Mouse (Mus musculus) adrenal gland, postnatal 36 days (tissue): ENCODE results near the gene Olfr600. TPM values are rescaled to one million over a fixed set of nuclear protein-coding genes. Genes with fewer than 3 reads are reported as not detected.
"Not testable (repeated sequence)": the region's sequence is repeated elsewhere in the genome, so short reads cannot be mapped to it uniquely, and the experiment has no call there.

Experiments used
- DNase-seq, 2 experiments: peaks; one replicate each; pipeline ENCODE4 v3.0.0; 2021; ENCODE audit warnings: mixed read lengths in 1 of 2
- long read RNA-seq, 2 experiments: library from polyadenylated mRNA; stranded (forward); transcript quantifications; one replicate each; pipeline ENCODE4 v2.0.0; 2021; ENCODE audit warnings: borderline sequencing depth in 2 of 2
- total RNA-seq, 2 experiments: library from RNA; stranded (reverse); gene quantifications; 2 replicates each; pipeline ENCODE4 v1.2.3; 2021

Olfr600 gene
- total RNA-seq, result not detected
- long read RNA-seq, experiment 1, result 0 reads
- long read RNA-seq, experiment 2, result 0 reads

GRCm38 (mm10) chr7:103349569-103349968, at the start of gene Olfr600:
Gene Olfr600, minus strand, starts transcription at chr7:103349669.
- no peak for DNase-seq

DNA sequence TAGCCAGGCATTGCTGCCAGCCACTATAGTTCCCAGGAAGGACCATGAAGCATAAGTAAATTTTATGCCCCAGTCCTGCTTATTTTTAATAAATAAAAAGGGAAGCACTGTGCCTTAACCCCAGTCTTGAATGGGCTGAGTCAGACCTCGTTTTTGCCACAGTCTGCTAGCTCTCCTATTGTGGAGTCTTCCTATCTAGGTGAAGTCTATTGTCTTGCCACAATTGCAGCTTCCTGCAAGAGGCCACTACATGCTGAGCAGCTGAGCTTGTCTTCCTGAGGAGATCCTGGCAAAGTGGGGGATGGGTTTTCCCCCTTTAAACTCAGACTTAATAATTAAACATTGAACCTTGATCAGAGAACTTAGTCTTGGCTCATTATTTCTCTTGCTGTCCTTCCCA, 49.5 kb upstream of the Olfr600 start:
- DNase-seq, result no peak

DNA sequence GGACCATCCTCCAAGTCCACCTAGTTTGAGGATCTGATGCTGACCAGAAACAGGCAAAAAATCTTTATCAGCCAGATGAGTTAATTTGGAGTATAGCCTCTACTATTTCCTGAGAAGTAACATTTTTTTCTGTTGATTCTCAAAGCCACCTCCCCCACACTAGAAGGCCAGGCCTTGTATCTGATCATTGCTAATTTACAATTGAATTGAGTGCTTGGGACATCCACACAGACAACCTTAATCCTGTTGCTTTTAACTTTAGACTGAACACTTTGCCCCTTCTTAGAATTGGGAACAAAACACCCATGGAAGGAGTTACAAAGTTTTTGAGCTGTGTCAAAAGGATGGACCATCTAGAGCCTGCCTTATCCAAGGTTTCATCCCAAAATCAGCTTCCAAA, 48.3 kb upstream of the Olfr600 start:
- no peak for DNase-seq

DNA sequence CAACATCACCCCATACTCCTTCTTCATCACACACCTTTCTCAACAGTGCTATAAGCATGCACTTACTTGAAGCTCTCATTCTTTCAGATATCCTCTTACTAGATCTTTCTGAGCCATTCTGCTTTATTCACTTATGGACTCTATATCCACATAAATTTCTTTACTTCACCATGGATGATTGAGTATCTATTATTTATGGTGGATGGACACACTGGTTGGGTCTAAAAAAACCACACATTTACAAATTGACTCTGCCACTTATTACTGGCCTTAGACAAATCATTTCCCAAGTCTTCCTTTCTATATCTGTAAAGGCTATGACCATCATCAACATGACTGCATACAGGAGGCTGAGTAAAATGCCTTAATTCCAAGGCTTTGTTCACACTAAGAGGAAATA, 36.6 kb upstream of the Olfr600 start, which contains the start of gene Olfr603:
Olfr603 (minus strand) TSS at position 101 of the 400 bp plus-strand sequence.
- no peak for DNase-seq

- no peak for DNase-seq
These were observed 13.1 kb upstream of the Olfr600 start, which contains the start of gene Olfr601 for GRCm38 (mm10) chr7:103362555-103362954. Gene Olfr601, minus strand, starts transcription at chr7:103362655.

GRCm38 (mm10) chr7:103335617-103336016, 13.9 kb downstream of the Olfr600 start, which contains the start of gene Olfr599:
Gene Olfr599, plus strand, starts transcription at chr7:103335917.
- DNase-seq, result no peak

- DNase-seq, result no peak
These were observed 26.2 kb downstream of the Olfr600 start, which contains the start of gene Olfr598 for GRCm38 (mm10) chr7:103323268-103323667. Gene Olfr598, plus strand, starts transcription at chr7:103323568.

GRCm38 (mm10) chr7:103316015-103316414, 33.5 kb downstream of the Olfr600 start, which contains the start of gene Olfr597:
Gene Olfr597, plus strand, starts transcription at chr7:103316315.
- DNase-seq, result not testable (repeated sequence)

GRCm38 (mm10) chr7:103305348-103305747, 44.1 kb downstream of the Olfr600 start, which contains the start of gene Olfr596:
Gene Olfr596, plus strand, starts transcription at chr7:103305648.
- not testable (repeated sequence) for DNase-seq

Other genes with a start within 250 kb of the Olfr600 start
- gene Olfr586, start 224.0 kb downstream of the Olfr600 start, total RNA-seq, result not detected
- gene Olfr588-ps1, start 208.8 kb downstream of the Olfr600 start, total RNA-seq, result not detected
- gene Olfr589, start 193.3 kb downstream of the Olfr600 start, total RNA-seq, result not detected
- gene Olfr591, start 171.3 kb downstream of the Olfr600 start, total RNA-seq, result not detected
- gene Olfr592, start 164.9 kb downstream of the Olfr600 start, total RNA-seq, result not detected
- not detected for gene Olfr593, start 137.8 kb downstream of the Olfr600 start, total RNA-seq
- gene Olfr594, start 132.7 kb downstream of the Olfr600 start, total RNA-seq, result not detected
- gene Usp17ld, start 97.2 kb downstream of the Olfr600 start, total RNA-seq, result not detected
- gene Olfr596, start 44.0 kb downstream of the Olfr600 start, total RNA-seq, result not detected
- not detected for gene Olfr597, start 33.4 kb downstream of the Olfr600 start, total RNA-seq
- not detected for gene Olfr598, start 26.1 kb downstream of the Olfr600 start, total RNA-seq
- gene Olfr599, start 13.8 kb downstream of the Olfr600 start, total RNA-seq, result not detected
- gene Olfr601, start 13.0 kb upstream of the Olfr600 start, total RNA-seq, result not detected
- gene Olfr603, start 36.5 kb upstream of the Olfr600 start, total RNA-seq, result not detected
- not detected for gene Usp17lc, start 65.4 kb upstream of the Olfr600 start, total RNA-seq
- gene Olfr605, start 95.8 kb upstream of the Olfr600 start, total RNA-seq, result not detected
- not detected for gene Olfr606, start 99.4 kb upstream of the Olfr600 start, total RNA-seq
- gene Olfr607, start 114.5 kb upstream of the Olfr600 start, total RNA-seq, result not detected
- not detected for gene Olfr608, start 120.2 kb upstream of the Olfr600 start, total RNA-seq
- gene Olfr609, start 148.4 kb upstream of the Olfr600 start, total RNA-seq, result not detected
- not detected for gene Olfr610, start 162.5 kb upstream of the Olfr600 start, total RNA-seq
- not detected for gene Olfr611, start 171.2 kb upstream of the Olfr600 start, total RNA-seq
- gene Olfr612, start 193.0 kb upstream of the Olfr600 start, total RNA-seq, result not detected
- gene Olfr613, start 198.4 kb upstream of the Olfr600 start, total RNA-seq, result not detected
- not detected for gene Olfr615, start 206.4 kb upstream of the Olfr600 start, total RNA-seq
- not detected for gene Olfr616, start 219.5 kb upstream of the Olfr600 start, total RNA-seq
- gene Olfr617, start 223.4 kb upstream of the Olfr600 start, total RNA-seq, result not detected
- gene Olfr618, start 240.4 kb upstream of the Olfr600 start, total RNA-seq, result not detected